Mouse (Mus musculus): ENCODE measurements around the gene Stt3b.

GRCm38 (mm10) chr9:115293920-115294594 lies 16.2 kb downstream of the Stt3b start:
- TF ChIP-seq CTCF (IDR thresholded peaks at IDR 0.05): peak; percentile 60
- TF ChIP-seq POLR2A (IDR thresholded peaks at IDR 0.05; ENCODE audit: insufficient read depth, low read depth, low read length): no peak
- no peak for TF ChIP-seq EP300 (IDR thresholded peaks at IDR 0.05; ENCODE audit: insufficient read depth, low read depth, low read length)

Measured in heart, adult 2 months (tissue).